16 mouse cellular contexts compared by ENCODE assay signal in genomic region chr16:36128092-36128491, GRCm38 (mm10). TPM values are rescaled to one million over a fixed set of nuclear protein-coding genes. Genes with fewer than 3 reads are reported as not detected.
"Had no signal": no experiment of that assay in that cellular context is flagged by ENCODE, and none has a peak within 500 bp of the region (broad histone marks: within the 10 kb centered on the region; RNA-seq: fewer than 3 reads in every experiment).

No protein-coding gene starts in this region.

- DNase-seq: layer of hippocampus, adult 9-11 months; layer of hippocampus, postnatal 36 days; left cerebral cortex, postnatal 4 days; lung, adult 18-20 months; thymus, postnatal 4 days had no signal

- H3K9me3 ChIP-seq: intestine, embryonic 15.5 days; limb, embryonic 13.5 days; midbrain, embryonic 13.5 days; neural tube, embryonic 15.5 days had no signal

- H3K9ac ChIP-seq: intestine, embryonic 15.5 days; limb, embryonic 13.5 days; liver, embryonic 14.5 days; midbrain, embryonic 13.5 days; neural tube, embryonic 15.5 days had no signal

- H3K36me3 ChIP-seq: intestine, embryonic 15.5 days; limb, embryonic 13.5 days; midbrain, embryonic 13.5 days; neural tube, embryonic 15.5 days had no signal

- H3K4me2 ChIP-seq: intestine, embryonic 15.5 days; limb, embryonic 13.5 days; midbrain, embryonic 13.5 days; neural tube, embryonic 15.5 days had no signal

- H3K4me1 ChIP-seq: intestine, embryonic 15.5 days; limb, embryonic 13.5 days; midbrain, embryonic 13.5 days; neural tube, embryonic 15.5 days had no signal

- ATAC-seq: intestine, embryonic 15.5 days; midbrain, embryonic 13.5 days had no signal

- H3K4me3 ChIP-seq: intestine, embryonic 15.5 days; limb, embryonic 13.5 days; midbrain, embryonic 13.5 days; myocyte; neural tube, embryonic 15.5 days had no signal

- H3K27ac ChIP-seq: intestine, embryonic 15.5 days; limb, embryonic 13.5 days; liver, embryonic 14.5 days; midbrain, embryonic 13.5 days; neural tube, embryonic 15.5 days; stomach, postnatal 0 days had no signal

- H3K27me3 ChIP-seq: intestine, embryonic 15.5 days; limb, embryonic 13.5 days; midbrain, embryonic 13.5 days; neural tube, embryonic 15.5 days had no signal

RNA-seq across cellular contexts. Expression of gene Csta1, which starts 2.9 kb away (rescaled TPM):
- total RNA-seq: layer of hippocampus, adult 18-20 months; layer of hippocampus, postnatal 36 days; left cerebral cortex, postnatal 4 days; liver, adult 2 months; megakaryocyte-erythroid progenitor cell, adult 5-6 weeks had no signal
- polyA plus RNA-seq: liver, adult 2 months; liver, embryonic 14.5 days; midbrain, embryonic 13.5 days; myocyte; neural tube, embryonic 11.5 days; neural tube, embryonic 15.5 days had no signal

RNA-seq across cellular contexts. Expression of gene Stfa2l1, which starts 28.5 kb away (rescaled TPM):
- total RNA-seq: layer of hippocampus, adult 18-20 months; layer of hippocampus, postnatal 36 days; left cerebral cortex, postnatal 4 days; liver, adult 2 months; megakaryocyte-erythroid progenitor cell, adult 5-6 weeks had no signal
- polyA plus RNA-seq: limb, embryonic 13.5 days; liver, adult 2 months; myocyte; neural tube, embryonic 11.5 days had no signal

RNA-seq across cellular contexts. Expression of gene Gm5483, which starts 55.9 kb away (rescaled TPM):
- total RNA-seq: layer of hippocampus, adult 18-20 months; layer of hippocampus, postnatal 36 days; liver, adult 2 months; megakaryocyte-erythroid progenitor cell, adult 5-6 weeks had no signal
- polyA plus RNA-seq: liver, adult 2 months; midbrain, embryonic 13.5 days; myocyte; neural tube, embryonic 11.5 days had no signal
